9 mouse cellular contexts compared by ENCODE assay signal in genomic region chr7:18927759-18928158, GRCm38 (mm10). TPM values are rescaled to one million over a fixed set of nuclear protein-coding genes. Genes with fewer than 3 reads are reported as not detected.
DNase-seq lines count a peak whose midpoint lies in the region; ATAC-seq lines count a peak whose summit lies in the region.
"Had no signal": no experiment of that assay in that cellular context is flagged by ENCODE, and none has a peak within 500 bp of the region (broad histone marks: within the 10 kb centered on the region; RNA-seq: fewer than 3 reads in every experiment).

No protein-coding gene starts in this region.

- peak overlapping the region; percentile 17; the same call in 1 of the 2 replicates for H3K4me2 ChIP-seq in embryonic facial prominence, embryonic 11.5 days (ENCODE audit: low read depth, low read length)
- H3K4me2 ChIP-seq in forebrain, embryonic 14.5 days (ENCODE audit: low read length) = peak overlapping the region; percentile 76
- H3K4me2 ChIP-seq in hindbrain, embryonic 14.5 days (replicated peaks) = peak overlapping the region; percentile 83

- 37% methylated on average over 3 of the region's 3 CpGs for WGBS in embryonic facial prominence, embryonic 11.5 days
- 64% methylated on average over 3 of the region's 3 CpGs for WGBS in forebrain, embryonic 14.5 days
- 37% methylated on average over 3 of the region's 3 CpGs for WGBS in hindbrain, embryonic 14.5 days

- H3K4me3 ChIP-seq in embryonic facial prominence, embryonic 11.5 days (ENCODE audit: low read depth, low read length) = no peak overlapping the region
- H3K4me3 ChIP-seq in forebrain, embryonic 14.5 days (ENCODE audit: low read depth, low read length) = peak overlapping the region; percentile 97
- H3K4me3 ChIP-seq in hindbrain, embryonic 14.5 days (replicated peaks; ENCODE audit: low read length) = peak overlapping the region; percentile 93

- H3K9me3 ChIP-seq in embryonic facial prominence, embryonic 11.5 days (replicated peaks; ENCODE audit: control insufficient read depth, low read length) = no peaks in the 10 kb centered on the region
- H3K9me3 ChIP-seq in forebrain, embryonic 14.5 days (replicated peaks; ENCODE audit: control insufficient read depth, low read length) = no peaks in the 10 kb centered on the region
- no peaks in the 10 kb centered on the region for H3K9me3 ChIP-seq in hindbrain, embryonic 14.5 days (ENCODE audit: control insufficient read depth, low read length)

- no peaks in the 10 kb centered on the region for H3K36me3 ChIP-seq in embryonic facial prominence, embryonic 11.5 days (replicated peaks; ENCODE audit: control insufficient read depth, insufficient read depth, low read depth, low read length)
- H3K36me3 ChIP-seq in forebrain, embryonic 14.5 days (ENCODE audit: control insufficient read depth, insufficient read depth, low read length) = no peaks in the 10 kb centered on the region
- H3K36me3 ChIP-seq in hindbrain, embryonic 14.5 days (replicated peaks; ENCODE audit: control insufficient read depth, insufficient read depth) = no peaks in the 10 kb centered on the region

- intact Hi-C loops in left cerebral cortex, postnatal 14 days (cut with DNase I) = loop anchor here (10.0 kb wide), 1 partner anchor 67 kb away; the partner anchor contains the start of gene Mypop

- H3K27me3 ChIP-seq in embryonic facial prominence, embryonic 11.5 days (ENCODE audit: control insufficient read depth, insufficient read depth, low read length) = peaks cover 21% of the 10 kb centered on the region
- no peaks in the 10 kb centered on the region for H3K27me3 ChIP-seq in forebrain, embryonic 14.5 days (replicated peaks; ENCODE audit: control insufficient read depth, insufficient read depth, low read length)
- no peaks in the 10 kb centered on the region for H3K27me3 ChIP-seq in hindbrain, embryonic 14.5 days (ENCODE audit: control insufficient read depth, insufficient read depth, low read length)

- no peak overlapping the region for H3K27ac ChIP-seq in embryonic facial prominence, embryonic 11.5 days (replicated peaks; ENCODE audit: low read depth, low read length)
- no peak overlapping the region; the same call in 1 of the 2 replicates for H3K27ac ChIP-seq in forebrain, embryonic 14.5 days (ENCODE audit: low read depth, low read length)
- peak overlapping the region; percentile 95; the same call in 1 of the 2 replicates for H3K27ac ChIP-seq in hindbrain, embryonic 14.5 days
- H3K27ac ChIP-seq: macrophage had no signal

- ATAC-seq in embryonic facial prominence, embryonic 11.5 days (replicated peaks; ENCODE audit: insufficient number of reproducible peaks, low FRiP score, low TSS enrichment, low read depth) = no peak
- no peak for ATAC-seq in forebrain, embryonic 14.5 days
- no peak for ATAC-seq in hindbrain, embryonic 14.5 days (ENCODE audit: low FRiP score)

- 0 out of 2 replicates have a peak, but pooled peaks cover 3% of the 10 kb centered on the region for H3K4me1 ChIP-seq in embryonic facial prominence, embryonic 11.5 days (ENCODE audit: control insufficient read depth, insufficient read depth, low read length)
- peaks cover 36% of the 10 kb centered on the region for H3K4me1 ChIP-seq in forebrain, embryonic 14.5 days (ENCODE audit: control insufficient read depth, insufficient read depth, low read length)
- H3K4me1 ChIP-seq in hindbrain, embryonic 14.5 days (replicated peaks; ENCODE audit: control insufficient read depth, insufficient read depth, low read length) = peaks cover 49% of the 10 kb centered on the region

- no peak overlapping the region for H3K9ac ChIP-seq in embryonic facial prominence, embryonic 11.5 days (replicated peaks; ENCODE audit: low read length)
- peak overlapping the region; percentile 99 for H3K9ac ChIP-seq in forebrain, embryonic 14.5 days (ENCODE audit: low read length)
- H3K9ac ChIP-seq in hindbrain, embryonic 14.5 days = peak overlapping the region; percentile 99

- DNase-seq in embryonic facial prominence, embryonic 11.5 days (ENCODE audit: low spot score) = no peak
- DNase-seq in forebrain, embryonic 14.5 days (ENCODE audit: low spot score) = no peak
- DNase-seq in hindbrain, embryonic 14.5 days (ENCODE audit: low spot score) = no peak
- peak; percentile 71 for DNase-seq in lung, postnatal 25 days (ENCODE audit: low spot score)
- no peak for DNase-seq in thymus, postnatal 36 days
- no peak for DNase-seq in cerebellum, adult 18-20 months
- DNase-seq in left cerebral cortex, postnatal 14 days (ENCODE audit: low spot score in 2 of 2) = no peak
- DNase-seq: thymus, adult 2 months had no signal

RNA-seq across cellular contexts. Expression of gene Nova2, which starts 2.1 kb away (rescaled TPM):
- polyA plus RNA-seq in embryonic facial prominence, embryonic 11.5 days (2014; fragmentation: Nextera tagmentation; extraction: Ambion mirVana) = 1.4 and 1.7 TPM in 2 replicates
- 13.1 and 15.7 TPM in 2 replicates for polyA plus RNA-seq in forebrain, embryonic 14.5 days (2014; fragmentation: Nextera tagmentation; extraction: Ambion mirVana)
- 15.4 and 16.3 TPM in 2 replicates for polyA plus RNA-seq in hindbrain, embryonic 14.5 days (2014; fragmentation: Nextera tagmentation; extraction: Ambion mirVana)
- 100 to 1,000 TPM; 105 to 110 TPM for total RNA-seq in left cerebral cortex, postnatal 14 days (2021)

RNA-seq across cellular contexts. Expression of gene Ccdc61, which starts 17.5 kb away (rescaled TPM):
- 22.6 and 26.5 TPM in 2 replicates for polyA plus RNA-seq in embryonic facial prominence, embryonic 11.5 days (2014; fragmentation: Nextera tagmentation; extraction: Ambion mirVana)
- polyA plus RNA-seq in forebrain, embryonic 14.5 days (2014; fragmentation: Nextera tagmentation; extraction: Ambion mirVana) = 17.4 and 19.0 TPM in 2 replicates
- polyA plus RNA-seq in hindbrain, embryonic 14.5 days (2014; fragmentation: Nextera tagmentation; extraction: Ambion mirVana) = 23.9 and 24.0 TPM in 2 replicates
- 10 to 100 TPM; 11.6 to 13.0 TPM for total RNA-seq in left cerebral cortex, postnatal 14 days (2021)

RNA-seq across cellular contexts. Expression of gene Pglyrp1, which starts 56.6 kb away (rescaled TPM):
- polyA plus RNA-seq in embryonic facial prominence, embryonic 11.5 days (2014; fragmentation: Nextera tagmentation; extraction: Ambion mirVana) = 0.49 and 0.70 TPM in 2 replicates
- 19.1 and 20.9 TPM in 2 replicates for polyA plus RNA-seq in forebrain, embryonic 14.5 days (2014; fragmentation: Nextera tagmentation; extraction: Ambion mirVana)
- polyA plus RNA-seq in hindbrain, embryonic 14.5 days (2014; fragmentation: Nextera tagmentation; extraction: Ambion mirVana) = 24.5 and 25.2 TPM in 2 replicates
- total RNA-seq in left cerebral cortex, postnatal 14 days (2021) = 10 to 100 TPM; 25.1 to 34.5 TPM

RNA-seq across cellular contexts. Expression of gene Nanos2, which starts 59.4 kb away (rescaled TPM):
- polyA plus RNA-seq in embryonic facial prominence, embryonic 11.5 days (2014; fragmentation: Nextera tagmentation; extraction: Ambion mirVana) = not detected in 2 replicates
- 0.18 and 0.49 TPM in 2 replicates for polyA plus RNA-seq in forebrain, embryonic 14.5 days (2014; fragmentation: Nextera tagmentation; extraction: Ambion mirVana)
- polyA plus RNA-seq in hindbrain, embryonic 14.5 days (2014; fragmentation: Nextera tagmentation; extraction: Ambion mirVana) = 0.52 and 0.69 TPM in 2 replicates
- under 1 TPM; 0.42 to 0.75 TPM for total RNA-seq in left cerebral cortex, postnatal 14 days (2021)
- polyA plus RNA-seq: macrophage had no signal

Comparison
In these comparisons a context has a peak if more than half of its experiments do, and no peak if none do; other contexts are left out.
1. H3K4me2 ChIP-seq: peak in every context shown above with its lines; median percentile 83 in hindbrain, embryonic 14.5 days; 76 in forebrain, embryonic 14.5 days; 17 in embryonic facial prominence, embryonic 11.5 days.
2. RNA of gene Pglyrp1, which starts 56.6 kb away (polyA plus RNA-seq): 24.5 to 25.2 TPM in hindbrain, embryonic 14.5 days and 19.1 to 20.9 TPM in forebrain, embryonic 14.5 days; 0.49 to 0.70 TPM in embryonic facial prominence, embryonic 11.5 days; every median in the first group is over 10 times any median in the second.